Mouse (Mus musculus) limb, embryonic 12.5 days (tissue): ENCODE data around the gene Cnnm3. TPM values are rescaled to one million over a fixed set of nuclear protein-coding genes. Genes with fewer than 3 reads are reported as not detected.

ENCODE experiments used
- ATAC-seq: fragments of 200-750 bp; cut with Nextera tagmentation; 2 replicates; pipeline ENCODE4 v1.8.0; 2017; ENCODE audit warnings: low read depth, moderate TSS enrichment; ENCODE audit not compliant: insufficient number of reproducible peaks, insufficient read depth, low FRiP score, low TSS enrichment
- H3K27ac ChIP-seq: fragments of 300-500 bp; sonication (generic); 2 replicates; pipeline ENCODE4 v1.5.1; 2016; ENCODE audit warnings: mild to moderate bottlenecking, moderate library complexity
- H3K27me3 ChIP-seq: fragments of 300-500 bp; sonication (generic); 2 replicates; pipeline ENCODE4 v1.6.1; 2016; ENCODE audit warnings: mild to moderate bottlenecking, moderate library complexity
- H3K36me3 ChIP-seq: fragments of 300-500 bp; sonication (generic); 2 replicates; pipeline ENCODE4 v1.6.1; 2016; ENCODE audit warnings: mild to moderate bottlenecking, moderate library complexity
- H3K4me1 ChIP-seq: fragments of 300-500 bp; sonication (generic); replicated peaks from 2 replicates; pipeline ENCODE4 v1.6.1; 2016
- H3K4me2 ChIP-seq: fragments of 300-500 bp; sonication (generic); 2 replicates; pipeline ENCODE4 v1.6.1; 2016; ENCODE audit warnings: mild to moderate bottlenecking, moderate library complexity
- H3K4me3 ChIP-seq: fragments of 300-500 bp; sonication (generic); replicated peaks from 2 replicates; pipeline ENCODE4 v1.5.1; 2016; ENCODE audit warnings: mild to moderate bottlenecking
- H3K9ac ChIP-seq: fragments of 300-500 bp; sonication (generic); replicated peaks from 2 replicates; pipeline ENCODE4 v1.6.1; 2016; ENCODE audit warnings: mild to moderate bottlenecking, moderate library complexity
- H3K9me3 ChIP-seq: fragments of 300-500 bp; sonication (generic); 2 replicates; pipeline ENCODE4 v1.6.1; 2016; ENCODE audit warnings: mild to moderate bottlenecking, moderate library complexity
- WGBS: fragments of 180-500 bp; shearing (Covaris S2); methylation state at CpG from one replicate; pipeline ENCODE4 v1.1.7; 2016; 5-methylcytosine and 5-hydroxymethylcytosine counted together
- polyA plus RNA-seq: library from polyadenylated mRNA; unstranded; fragments of >200 nt; fragmentation: Nextera tagmentation; extraction: Ambion mirVana; gene quantifications from 2 replicates; pipeline ENCODE4 v1.2.1, GENCODE M21; 2016

The Cnnm3 gene
- polyA plus RNA-seq, 1 experiment from 2014 or later: 5.9 TPM

GRCm38 (mm10) chr1:36559256-36559655 is 47.6 kb downstream of the Cnnm3 start:
- Histone ChIP-seq H3K9me3 (no peaks in the 10 kb centered on the region), H3K4me3 (peak overlapping the region; percentile 90), H3K4me2 (peak overlapping the region; percentile 100), H3K27me3 (no peaks in the 10 kb centered on the region), H3K4me1 (peaks cover 57% of the 10 kb centered on the region), H3K27ac (peak overlapping the region; percentile 99; the same call in 1 of the 2 replicates), H3K36me3 (peaks cover 16% of the 10 kb centered on the region), H3K9ac (peak overlapping the region; percentile 96; the same call in 1 of the 2 replicates)
- no peak for ATAC-seq
- 9% methylated on average over 4 of the region's 4 CpGs for whole genome bisulfite sequencing

- Histone ChIP-seq H3K27me3 (no peaks in the 10 kb centered on the region), H3K9me3 (no peaks in the 10 kb centered on the region), H3K9ac (no peak overlapping the region), H3K4me2 (no peak overlapping the region), H3K4me3 (no peak overlapping the region), H3K36me3 (peaks cover 10% of the 10 kb centered on the region), H3K4me1 (peaks cover 51% of the 10 kb centered on the region), H3K27ac (no peak overlapping the region)
- WGBS: 55% methylated on average over 5 of the region's 5 CpGs
- ATAC-seq: no peak
Observed at GRCm38 (mm10) chr1:36559888-36560287, 48.2 kb downstream of the Cnnm3 start.

GRCm38 (mm10) chr1:36560903-36561302 is 49.2 kb downstream of the Cnnm3 start:
- Histone ChIP-seq H3K36me3 (no peaks in the 10 kb centered on the region), H3K27ac (no peak overlapping the region)

GRCm38 (mm10) chr1:36562388-36562787 is 50.7 kb downstream of the Cnnm3 start:
- Histone ChIP-seq H3K4me2 (no peak overlapping the region), H3K27ac (no peak overlapping the region), H3K27me3 (no peaks in the 10 kb centered on the region), H3K9ac (no peak overlapping the region), H3K4me3 (no peak overlapping the region), H3K9me3 (no peaks in the 10 kb centered on the region), H3K4me1 (peaks cover 55% of the 10 kb centered on the region), H3K36me3 (no peaks in the 10 kb centered on the region)
- WGBS: 46% methylated on average over 4 of the region's 4 CpGs
- ATAC-seq: no peak

More at GRCm38 (mm10) chr1:36560903-36561302, 49.2 kb downstream of the Cnnm3 start:
- no peak for ATAC-seq
- no peaks in the 10 kb centered on the region for H3K9me3 ChIP-seq
- WGBS: 40% methylated on average over 6 of the region's 6 CpGs
- H3K27me3 ChIP-seq: no peaks in the 10 kb centered on the region
- H3K9ac ChIP-seq: no peak overlapping the region
- H3K4me1 ChIP-seq: peaks cover 43% of the 10 kb centered on the region
- no peak overlapping the region for H3K4me3 ChIP-seq
- H3K4me2 ChIP-seq: no peak overlapping the region

- Histone ChIP-seq H3K36me3 (no peaks in the 10 kb centered on the region), H3K27me3 (no peaks in the 10 kb centered on the region), H3K4me1 (peaks cover 63% of the 10 kb centered on the region), H3K4me3 (no peak overlapping the region), H3K9me3 (no peaks in the 10 kb centered on the region), H3K4me2 (no peak overlapping the region), H3K27ac (no peak overlapping the region), H3K9ac (0 out of 2 replicates have a peak overlapping the region, but pooled peaks have one; percentile 18)
- ATAC-seq: no peak
- WGBS: 60% methylated on average over 2 of the region's 2 CpGs
Observed at GRCm38 (mm10) chr1:36563197-36563596, 51.5 kb downstream of the Cnnm3 start.

- Histone ChIP-seq H3K4me2 (no peak overlapping the region), H3K4me3 (no peak overlapping the region), H3K27me3 (no peaks in the 10 kb centered on the region), H3K9me3 (no peaks in the 10 kb centered on the region), H3K9ac (0 out of 2 replicates have a peak overlapping the region, but pooled peaks have one; percentile 18), H3K4me1 (peaks cover 65% of the 10 kb centered on the region), H3K27ac (no peak overlapping the region), H3K36me3 (no peaks in the 10 kb centered on the region)
- WGBS: 60% methylated on average over 4 of the region's 4 CpGs
- no peak for ATAC-seq
Observed at GRCm38 (mm10) chr1:36563632-36564031, 52.0 kb downstream of the Cnnm3 start.

GRCm38 (mm10) chr1:36564101-36564500 is 52.4 kb downstream of the Cnnm3 start:
- Histone ChIP-seq H3K27me3 (no peaks in the 10 kb centered on the region), H3K9ac (no peak overlapping the region), H3K27ac (no peak overlapping the region), H3K4me2 (no peak overlapping the region), H3K9me3 (no peaks in the 10 kb centered on the region), H3K4me1 (peaks cover 65% of the 10 kb centered on the region), H3K4me3 (no peak overlapping the region), H3K36me3 (no peaks in the 10 kb centered on the region)
- no peak for ATAC-seq
- WGBS: 80% methylated on average over 6 of the region's 6 CpGs

- Histone ChIP-seq H3K27ac (peak overlapping the region; percentile 66), H3K27me3 (no peaks in the 10 kb centered on the region), H3K36me3 (no peaks in the 10 kb centered on the region), H3K9ac (no peak overlapping the region), H3K4me2 (no peak overlapping the region), H3K9me3 (no peaks in the 10 kb centered on the region), H3K4me3 (no peak overlapping the region), H3K4me1 (peaks cover 61% of the 10 kb centered on the region)
- ATAC-seq: no peak
- WGBS: 3% methylated on average over 2 of the region's 2 CpGs
Observed at GRCm38 (mm10) chr1:36566425-36566824, 54.8 kb downstream of the Cnnm3 start.

GRCm38 (mm10) chr1:36567818-36568603 is 56.3 kb downstream of the Cnnm3 start:
- no peaks in the 10 kb centered on the region for H3K27me3 ChIP-seq
- H3K4me3 ChIP-seq: no peak overlapping the region
- peaks cover 62% of the 10 kb centered on the region for H3K4me1 ChIP-seq
- ATAC-seq: no peak
- no peaks in the 10 kb centered on the region for H3K9me3 ChIP-seq
- H3K9ac ChIP-seq: no peak overlapping the region
- H3K36me3 ChIP-seq: no peaks in the 10 kb centered on the region
- no peak overlapping the region for H3K4me2 ChIP-seq
- WGBS: 47% methylated on average over 21 of the region's 21 CpGs
- no peak overlapping the region for H3K27ac ChIP-seq

GRCm38 (mm10) chr1:36568776-36569175 is 57.1 kb downstream of the Cnnm3 start:
- no peaks in the 10 kb centered on the region for H3K27me3 ChIP-seq
- H3K9ac ChIP-seq: no peak overlapping the region
- no peak for ATAC-seq
- H3K36me3 ChIP-seq: no peaks in the 10 kb centered on the region
- H3K27ac ChIP-seq: no peak overlapping the region
- no peaks in the 10 kb centered on the region for H3K9me3 ChIP-seq
- H3K4me3 ChIP-seq: no peak overlapping the region
- H3K4me1 ChIP-seq: peaks cover 60% of the 10 kb centered on the region
- H3K4me2 ChIP-seq: no peak overlapping the region
- WGBS: 75% methylated on average over 4 of the region's 4 CpGs

GRCm38 (mm10) chr1:36569694-36570276 is 58.1 kb downstream of the Cnnm3 start:
- Histone ChIP-seq H3K36me3 (no peaks in the 10 kb centered on the region), H3K27me3 (no peaks in the 10 kb centered on the region), H3K9me3 (no peaks in the 10 kb centered on the region), H3K4me1 (peaks cover 65% of the 10 kb centered on the region), H3K4me3 (no peak overlapping the region), H3K9ac (no peak overlapping the region), H3K4me2 (no peak overlapping the region), H3K27ac (0 out of 2 replicates have a peak overlapping the region, but pooled peaks have one; percentile 4)
- ATAC-seq: no peak
- WGBS: 48% methylated on average over 7 of the region's 7 CpGs
